Comparison of ENCODE assay signal across 11 mouse cellular contexts in the genomic region with DNA sequence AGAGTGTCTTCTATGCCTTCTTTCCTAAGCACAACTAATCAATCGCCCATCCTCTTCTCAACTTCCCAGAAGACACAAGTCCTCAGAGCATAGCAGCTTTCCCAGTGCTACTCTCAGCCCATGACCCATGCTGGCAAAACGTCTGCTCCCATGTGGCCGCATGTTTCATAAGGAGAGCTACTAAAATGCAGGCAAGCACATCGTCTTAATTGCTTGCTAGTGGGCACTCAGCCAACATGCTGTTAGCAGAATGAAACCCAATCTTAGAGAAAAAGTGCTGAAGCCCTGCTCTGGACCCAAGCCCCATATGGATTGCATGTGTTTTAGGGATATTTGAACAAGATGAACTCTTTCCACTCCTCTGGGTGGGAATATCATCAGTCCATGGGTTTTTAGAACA.
A peak's percentile ranks its signal among the peaks of the same experiment; 100 is the strongest.
DNase-seq lines count a peak whose midpoint lies in the region; ATAC-seq and TF ChIP-seq lines count a peak whose summit lies in the region.
"Had no signal": no experiment of that assay in that cellular context is flagged by ENCODE, and none has a peak within 500 bp of the region (broad histone marks: within the 10 kb centered on the region; RNA-seq: fewer than 3 reads in every experiment).

No protein-coding gene starts in this region.

- H3K36me3 ChIP-seq in limb, embryonic 11.5 days (ENCODE audit: control insufficient read depth, insufficient read depth, low read length) = no peaks in the 10 kb centered on the region
- H3K36me3 ChIP-seq in limb, embryonic 10.5 days = no peaks in the 10 kb centered on the region
- H3K36me3 ChIP-seq in kidney, embryonic 16.5 days (ENCODE audit: insufficient read depth, low read length) = no peaks in the 10 kb centered on the region
- H3K36me3 ChIP-seq in myocyte (ENCODE audit: control insufficient read depth, insufficient read depth) = no peaks in the 10 kb centered on the region
- H3K36me3 ChIP-seq in intestine, embryonic 16.5 days (ENCODE audit: control insufficient read depth, insufficient read depth, low read length) = no peaks in the 10 kb centered on the region
- H3K36me3 ChIP-seq: heart, embryonic 13.5 days; midbrain, embryonic 13.5 days; stomach, embryonic 15.5 days had no signal

- no peaks in the 10 kb centered on the region for H3K79me2 ChIP-seq in myocyte (ENCODE audit: control insufficient read depth, insufficient read depth)

- 0 out of 2 replicates have a peak, but pooled peaks have one; percentile 9 for ATAC-seq in limb, embryonic 11.5 days (ENCODE audit: insufficient number of reproducible peaks, low FRiP score, low TSS enrichment, low read depth)
- ATAC-seq in kidney, embryonic 16.5 days (ENCODE audit: low FRiP score, low TSS enrichment) = peak; percentile 63; the same call in 1 of the 2 replicates
- ATAC-seq in intestine, embryonic 16.5 days = no peak
- ATAC-seq: midbrain, embryonic 13.5 days had no signal

- H3ac ChIP-seq in myocyte (ENCODE audit: control insufficient read depth, insufficient read length) = no peak overlapping the region

- 35% methylated on average over 4 of the region's 4 CpGs for WGBS in limb, embryonic 11.5 days
- 62% methylated on average over 4 of the region's 4 CpGs for WGBS in limb, embryonic 10.5 days
- 19% methylated on average over 4 of the region's 4 CpGs for WGBS in kidney, embryonic 16.5 days
- 48% methylated on average over 4 of the region's 4 CpGs for WGBS in intestine, embryonic 16.5 days

- no peak for TF ChIP-seq POLR2A in myocyte (IDR thresholded peaks at IDR 0.05; ENCODE audit: insufficient read length, low read depth)

- H3K9me3 ChIP-seq in limb, embryonic 11.5 days (ENCODE audit: control insufficient read depth, low read length) = no peaks in the 10 kb centered on the region
- H3K9me3 ChIP-seq in limb, embryonic 10.5 days (replicated peaks) = no peaks in the 10 kb centered on the region
- no peaks in the 10 kb centered on the region for H3K9me3 ChIP-seq in kidney, embryonic 16.5 days (ENCODE audit: low read length)
- H3K9me3 ChIP-seq in intestine, embryonic 16.5 days (ENCODE audit: control insufficient read depth, low read length) = no peaks in the 10 kb centered on the region
- H3K9me3 ChIP-seq: heart, embryonic 13.5 days; midbrain, embryonic 13.5 days; stomach, embryonic 15.5 days had no signal

- no peak overlapping the region for H3K4me2 ChIP-seq in limb, embryonic 11.5 days (ENCODE audit: low read depth, severe bottlenecking)
- H3K4me2 ChIP-seq in kidney, embryonic 16.5 days (replicated peaks; ENCODE audit: low read depth, low read length) = no peak overlapping the region
- peak overlapping the region; percentile 28 for H3K4me2 ChIP-seq in myocyte (ENCODE audit: low read depth)
- no peak overlapping the region for H3K4me2 ChIP-seq in intestine, embryonic 16.5 days (ENCODE audit: low read depth, low read length)
- H3K4me2 ChIP-seq: heart, embryonic 13.5 days; midbrain, embryonic 13.5 days; stomach, embryonic 15.5 days had no signal

- no peak overlapping the region for H3K4me3 ChIP-seq in limb, embryonic 11.5 days (ENCODE audit: low read depth, low read length)
- no peak overlapping the region for H3K4me3 ChIP-seq in limb, embryonic 10.5 days
- no peak overlapping the region for H3K4me3 ChIP-seq in kidney, embryonic 16.5 days (ENCODE audit: low read length)
- no peak overlapping the region for H3K4me3 ChIP-seq in myocyte
- H3K4me3 ChIP-seq in intestine, embryonic 16.5 days (ENCODE audit: low read length) = no peak overlapping the region
- H3K4me3 ChIP-seq: heart, embryonic 13.5 days; midbrain, embryonic 13.5 days; stomach, embryonic 15.5 days had no signal

- peak; percentile 44 for DNase-seq in embryo, embryonic 11 days
- no peak for DNase-seq in embryo, embryonic 10.5 days (ENCODE audit: low spot score)
- peak; percentile 50 for DNase-seq in limb, embryonic 11.5 days (ENCODE audit: low spot score)
- DNase-seq in limb, embryonic 10.5 days (ENCODE audit: low spot score) = no peak
- DNase-seq in spleen, postnatal 36 days (ENCODE audit: low spot score in 2 of 2) = no peak

- no peaks in the 10 kb centered on the region for H3K4me1 ChIP-seq in limb, embryonic 11.5 days (ENCODE audit: control insufficient read depth, insufficient read depth, low read length)
- 0 out of 2 replicates have a peak, but pooled peaks cover 6% of the 10 kb centered on the region for H3K4me1 ChIP-seq in limb, embryonic 10.5 days
- H3K4me1 ChIP-seq in kidney, embryonic 16.5 days (ENCODE audit: insufficient read depth, low read length) = 0 out of 2 replicates have a peak, but pooled peaks cover 4% of the 10 kb centered on the region
- H3K4me1 ChIP-seq in intestine, embryonic 16.5 days (ENCODE audit: control insufficient read depth, insufficient read depth, low read length) = no peaks in the 10 kb centered on the region
- H3K4me1 ChIP-seq: heart, embryonic 13.5 days; stomach, embryonic 15.5 days had no signal

- no peaks in the 10 kb centered on the region for H3K27me3 ChIP-seq in limb, embryonic 11.5 days (ENCODE audit: control insufficient read depth, insufficient read depth, low read length)
- H3K27me3 ChIP-seq in limb, embryonic 10.5 days (ENCODE audit: low read depth, poor library complexity, severe bottlenecking) = no peaks in the 10 kb centered on the region
- no peaks in the 10 kb centered on the region for H3K27me3 ChIP-seq in kidney, embryonic 16.5 days (ENCODE audit: insufficient read depth, low read length)
- no peaks in the 10 kb centered on the region for H3K27me3 ChIP-seq in myocyte (ENCODE audit: control insufficient read depth, insufficient read depth, insufficient read length)
- no peaks in the 10 kb centered on the region for H3K27me3 ChIP-seq in intestine, embryonic 16.5 days (replicated peaks; ENCODE audit: control insufficient read depth, insufficient read depth, low read length)
- H3K27me3 ChIP-seq: heart, embryonic 13.5 days; midbrain, embryonic 13.5 days; stomach, embryonic 15.5 days had no signal

- no peak overlapping the region for H3K27ac ChIP-seq in limb, embryonic 11.5 days (replicated peaks; ENCODE audit: low read depth, low read length)
- H3K27ac ChIP-seq in limb, embryonic 10.5 days = no peak overlapping the region
- H3K27ac ChIP-seq in kidney, embryonic 16.5 days (ENCODE audit: low read length) = no peak overlapping the region
- H3K27ac ChIP-seq in intestine, embryonic 16.5 days (ENCODE audit: low read length) = no peak overlapping the region
- H3K27ac ChIP-seq: heart, embryonic 13.5 days; midbrain, embryonic 13.5 days; stomach, embryonic 15.5 days had no signal

- H3K9ac ChIP-seq in limb, embryonic 11.5 days (ENCODE audit: low read length) = no peak overlapping the region
- H3K9ac ChIP-seq in kidney, embryonic 16.5 days (replicated peaks; ENCODE audit: low read length) = no peak overlapping the region
- no peak overlapping the region for H3K9ac ChIP-seq in intestine, embryonic 16.5 days (ENCODE audit: low read depth, low read length)
- H3K9ac ChIP-seq: heart, embryonic 13.5 days; midbrain, embryonic 13.5 days; stomach, embryonic 15.5 days had no signal

TF ChIP-seq in myocyte, 11 proteins besides CTCF, POLR2A, EP300 and RAD21:
- TF ChIP-seq REST (IDR thresholded peaks at IDR 0.05; ENCODE audit: insufficient read depth, insufficient read length) (no peak), POLR2AphosphoS2 (IDR thresholded peaks at IDR 0.05; ENCODE audit: insufficient read length, low read depth) (no peak), E2F4 (IDR thresholded peaks at IDR 0.05; ENCODE audit: insufficient read depth) (no peak), USF1 (IDR thresholded peaks at IDR 0.05; ENCODE audit: low read depth) (no peak), TCF3 (IDR thresholded peaks at IDR 0.05; ENCODE audit: insufficient read length, low read depth) (no peak), CEBPB (IDR thresholded peaks at IDR 0.05; ENCODE audit: insufficient read depth, poor library complexity, severe bottlenecking) (no peak), SRF (IDR thresholded peaks at IDR 0.05; ENCODE audit: control insufficient read depth, insufficient read length, low read depth) (no peak), TCF12 (IDR thresholded peaks at IDR 0.05; ENCODE audit: insufficient read depth, poor library complexity, severe bottlenecking) (no peak), MYOG (IDR thresholded peaks at IDR 0.05; ENCODE audit: control insufficient read depth in 1 of 3, insufficient read depth in 1 of 3, insufficient read length in 2 of 3, low read depth in 2 of 3) (no peak), MYOD1 (IDR thresholded peaks at IDR 0.05; ENCODE audit: control insufficient read depth in 1 of 3, insufficient read length in 2 of 3, low read depth in 2 of 3) (no peak), MAX (IDR thresholded peaks at IDR 0.05; ENCODE audit: low read depth) (no peak)

Comparison
In these comparisons a context has a peak if more than half of its experiments do, and no peak if none do; other contexts are left out.
1. DNase-seq: peak in embryo, embryonic 11 days (single experiment) and limb, embryonic 11.5 days (single experiment); none in embryo, embryonic 10.5 days (single experiment), limb, embryonic 10.5 days (single experiment) and spleen, postnatal 36 days (0 of 2).